Mouse (Mus musculus): Measurements from ENCODE around the gene Zswim3. TPM values are rescaled to one million over a fixed set of nuclear protein-coding genes. Genes with fewer than 3 reads are reported as not detected.

Gene Zswim3
- polyA plus RNA-seq, 1 experiment: 0.40 TPM

- TF ChIP-seq FLI1 (IDR thresholded peaks at IDR 0.05; ENCODE audit: low read length): no peak
- no peak for TF ChIP-seq GATA1 (IDR thresholded peaks at IDR 0.05; ENCODE audit: borderline replicate concordance, low read length)
- H3K36me3 ChIP-seq (replicated peaks; ENCODE audit: low read length): peaks cover 3% of the 10 kb centered on the region
- H3K27me3 ChIP-seq (replicated peaks): peaks cover 2% of the 10 kb centered on the region
- H3K9me3 ChIP-seq: peaks cover 4% of the 10 kb centered on the region
- peaks cover 18% of the 10 kb centered on the region for H3K4me1 ChIP-seq
- no peak overlapping the region for H3K4me3 ChIP-seq (replicated peaks)
Observed at GRCm38 (mm10) chr2:164868491-164868890, 63.6 kb downstream of the Zswim3 start.

Other genes with a start within 250 kb of the Zswim3 start
- gene Wfdc2, start 242.7 kb upstream of the Zswim3 start, polyA plus RNA-seq (2012; ENCODE audit: insufficient read depth, low replicate concordance): 0.48 TPM in 1 of 2 replicates, not detected in the other
- not detected in 2 replicates for gene Spint3, start 231.6 kb upstream of the Zswim3 start, polyA plus RNA-seq (2012; ENCODE audit: insufficient read depth, low replicate concordance)
- gene Wfdc6a, start 219.7 kb upstream of the Zswim3 start, polyA plus RNA-seq (2012; ENCODE audit: insufficient read depth, low replicate concordance): not detected in 2 replicates
- gene Eppin, start 211.5 kb upstream of the Zswim3 start, polyA plus RNA-seq (2012; ENCODE audit: insufficient read depth, low replicate concordance): not detected in 2 replicates
- gene Wfdc6b, start 191.6 kb upstream of the Zswim3 start, polyA plus RNA-seq (2012; ENCODE audit: insufficient read depth, low replicate concordance): not detected in 2 replicates
- 0.68 TPM in 1 of 2 replicates, not detected in the other for gene Wfdc8, start 191.5 kb upstream of the Zswim3 start, polyA plus RNA-seq (2012; ENCODE audit: insufficient read depth, low replicate concordance)
- not detected in 2 replicates for gene Wfdc16, start 166.3 kb upstream of the Zswim3 start, polyA plus RNA-seq (2012; ENCODE audit: insufficient read depth, low replicate concordance)
- gene Wfdc10, start 149.1 kb upstream of the Zswim3 start, polyA plus RNA-seq (2012; ENCODE audit: insufficient read depth, low replicate concordance): not detected in 2 replicates
- not detected in 2 replicates for gene Wfdc9, start 148.5 kb upstream of the Zswim3 start, polyA plus RNA-seq (2012; ENCODE audit: insufficient read depth, low replicate concordance)
- gene Wfdc11, start 131.0 kb upstream of the Zswim3 start, polyA plus RNA-seq (2012; ENCODE audit: insufficient read depth, low replicate concordance): not detected in 2 replicates
- gene Wfdc13, start 120.0 kb upstream of the Zswim3 start, polyA plus RNA-seq (2012; ENCODE audit: insufficient read depth, low replicate concordance): not detected in 2 replicates
- gene Spint4, start 106.6 kb upstream of the Zswim3 start, polyA plus RNA-seq (2012; ENCODE audit: insufficient read depth, low replicate concordance): not detected in 2 replicates
- gene Spint5, start 89.8 kb upstream of the Zswim3 start, polyA plus RNA-seq (2012; ENCODE audit: insufficient read depth, low replicate concordance): not detected in 2 replicates
- gene Wfdc3, start 59.2 kb upstream of the Zswim3 start, polyA plus RNA-seq (2012; ENCODE audit: insufficient read depth, low replicate concordance): not detected in 2 replicates
- 41.6 and 49.2 TPM in 2 replicates for gene Dnttip1, start 59.1 kb upstream of the Zswim3 start, polyA plus RNA-seq (2012; ENCODE audit: insufficient read depth, low replicate concordance)
- 43.1 and 121 TPM in 2 replicates for gene Ube2c, start 35.2 kb upstream of the Zswim3 start, polyA plus RNA-seq (2012; ENCODE audit: insufficient read depth, low replicate concordance)
- gene Tnnc2, start 25.1 kb upstream of the Zswim3 start, polyA plus RNA-seq (2012; ENCODE audit: insufficient read depth, low replicate concordance): not detected in 2 replicates
- 7.7 and 9.9 TPM in 2 replicates for gene Snx21, start 19.3 kb upstream of the Zswim3 start, polyA plus RNA-seq (2012; ENCODE audit: insufficient read depth, low replicate concordance)
- 63.1 and 87.6 TPM in 2 replicates for gene Acot8, start 216 bp upstream of the Zswim3 start, polyA plus RNA-seq (2012; ENCODE audit: insufficient read depth, low replicate concordance)
- gene Zswim1, start 17.6 kb downstream of the Zswim3 start, polyA plus RNA-seq (2012; ENCODE audit: insufficient read depth, low replicate concordance): 13.3 and 15.6 TPM in 2 replicates
- not detected in 2 replicates for gene Spata25, start 23.4 kb downstream of the Zswim3 start, polyA plus RNA-seq (2012; ENCODE audit: insufficient read depth, low replicate concordance)
- 135 and 694 TPM in 2 replicates for gene Ctsa, start 27.8 kb downstream of the Zswim3 start, polyA plus RNA-seq (2012; ENCODE audit: insufficient read depth, low replicate concordance)
- 5.4 TPM in 1 of 2 replicates, not detected in the other for gene Neurl2, start 28.4 kb downstream of the Zswim3 start, polyA plus RNA-seq (2012; ENCODE audit: insufficient read depth, low replicate concordance)
- gene Pltp, start 52.6 kb downstream of the Zswim3 start, polyA plus RNA-seq (2012; ENCODE audit: insufficient read depth, low replicate concordance): 15.1 and 146 TPM in 2 replicates
- 120 and 158 TPM in 2 replicates for gene Pcif1, start 74.2 kb downstream of the Zswim3 start, polyA plus RNA-seq (2012; ENCODE audit: insufficient read depth, low replicate concordance)
- 21.8 and 45.9 TPM in 2 replicates for gene Zfp335, start 106.7 kb downstream of the Zswim3 start, polyA plus RNA-seq (2012; ENCODE audit: insufficient read depth, low replicate concordance)
- 2.4 TPM in 1 of 2 replicates, not detected in the other for gene Mmp9, start 135.7 kb downstream of the Zswim3 start, polyA plus RNA-seq (2012; ENCODE audit: insufficient read depth, low replicate concordance)
- gene Slc12a5, start 155.7 kb downstream of the Zswim3 start, polyA plus RNA-seq (2012; ENCODE audit: insufficient read depth, low replicate concordance): 0.47 and 0.89 TPM in 2 replicates
- 19.6 and 47.5 TPM in 2 replicates for gene Ncoa5, start 229.8 kb downstream of the Zswim3 start, polyA plus RNA-seq (2012; ENCODE audit: insufficient read depth, low replicate concordance)